ENCODE assay signal across 19 mouse cellular contexts in the genomic region with DNA sequence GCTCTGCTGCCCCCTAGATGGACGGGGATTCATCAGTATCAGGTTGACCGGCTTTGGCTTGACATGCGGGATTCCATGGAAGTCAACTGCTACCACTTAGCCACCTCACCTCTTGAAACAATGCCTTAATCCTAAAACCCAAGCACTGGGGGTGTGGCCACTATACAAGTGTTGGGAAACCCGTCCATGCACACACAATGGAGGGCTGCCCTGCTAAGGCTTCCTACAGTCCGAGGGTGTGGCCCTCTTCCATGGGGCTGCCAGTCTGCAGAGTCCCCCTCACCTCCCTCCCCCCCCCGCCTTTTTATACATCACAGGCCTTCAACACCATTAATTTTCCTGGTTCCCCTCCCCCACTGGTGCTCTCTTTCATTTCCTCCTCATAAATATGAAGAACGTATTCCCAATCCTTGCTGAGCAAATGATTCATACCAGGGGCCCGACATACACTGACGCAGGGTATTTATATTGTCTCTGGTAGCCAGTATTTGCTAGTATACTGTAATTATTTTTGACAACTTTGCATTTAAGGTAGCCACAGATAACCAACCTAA. TPM values are rescaled to one million over a fixed set of nuclear protein-coding genes. Genes with fewer than 3 reads are reported as not detected.
DNase-seq lines count a peak whose midpoint lies in the region; ATAC-seq and TF ChIP-seq lines count a peak whose summit lies in the region.
"Had no signal": no experiment of that assay in that cellular context is flagged by ENCODE, and none has a peak within 500 bp of the region (broad histone marks: within the 10 kb centered on the region; RNA-seq: fewer than 3 reads in every experiment).

No protein-coding gene starts in this region.

- H3K9me3 ChIP-seq in kidney, postnatal 0 days (replicated peaks; ENCODE audit: low read length), result no peaks in the 10 kb centered on the region
- H3K9me3 ChIP-seq in kidney, embryonic 14.5 days (ENCODE audit: control insufficient read depth, low read length), result no peaks in the 10 kb centered on the region
- no peaks in the 10 kb centered on the region for H3K9me3 ChIP-seq in midbrain, embryonic 13.5 days
- H3K9me3 ChIP-seq: embryonic facial prominence, embryonic 13.5 days; heart, embryonic 13.5 days; kidney, embryonic 15.5 days had no signal

- 0 out of 2 replicates have a peak, but pooled peaks have one; percentile 6 for TF ChIP-seq CTCF in kidney, postnatal 0 days (IDR thresholded peaks at IDR 0.05; ENCODE audit: low read depth)
- no peak for TF ChIP-seq CTCF in brain, embryonic 14.5 days (IDR thresholded peaks at IDR 0.05; ENCODE audit: borderline replicate concordance, extremely low read depth, insufficient read depth, insufficient read length)

- ATAC-seq in kidney, postnatal 0 days (replicated peaks; ENCODE audit: low FRiP score, low read depth), result no peak
- no peak for ATAC-seq in kidney, embryonic 14.5 days (ENCODE audit: low FRiP score, low TSS enrichment)
- peak; percentile 54; the same call in 1 of the 2 replicates for ATAC-seq in midbrain, embryonic 13.5 days

- 58% methylated on average over 9 of the region's 9 CpGs for WGBS in kidney, postnatal 0 days
- 52% methylated on average over 9 of the region's 9 CpGs for WGBS in kidney, embryonic 14.5 days
- 39% methylated on average over 9 of the region's 9 CpGs for WGBS in midbrain, embryonic 13.5 days

- intact Hi-C loops in left cerebral cortex, postnatal 10 days (cut with DNase I), result no loop called here

- H3K9ac ChIP-seq in kidney, postnatal 0 days (ENCODE audit: low read depth, low read length), result no peak overlapping the region
- H3K9ac ChIP-seq in kidney, embryonic 14.5 days (ENCODE audit: low read depth, low read length), result no peak overlapping the region
- H3K9ac ChIP-seq in midbrain, embryonic 13.5 days (replicated peaks), result no peak overlapping the region
- H3K9ac ChIP-seq: embryonic facial prominence, embryonic 13.5 days; heart, embryonic 13.5 days; kidney, embryonic 15.5 days had no signal

- H3K36me3 ChIP-seq in kidney, postnatal 0 days (ENCODE audit: insufficient read depth, low read length), result 0 out of 2 replicates have a peak, but pooled peaks cover 12% of the 10 kb centered on the region
- peaks cover 23% of the 10 kb centered on the region for H3K36me3 ChIP-seq in kidney, embryonic 14.5 days (ENCODE audit: control insufficient read depth, insufficient read depth, low read length)
- H3K36me3 ChIP-seq in midbrain, embryonic 13.5 days, result peaks cover 31% of the 10 kb centered on the region

- H3K27ac ChIP-seq in kidney, postnatal 0 days, result no peak overlapping the region
- no peak overlapping the region for H3K27ac ChIP-seq in kidney, embryonic 14.5 days (ENCODE audit: low read depth, low read length)
- H3K27ac ChIP-seq in midbrain, embryonic 13.5 days, result peak overlapping the region; percentile 72
- H3K27ac ChIP-seq: embryonic facial prominence, embryonic 13.5 days; heart, embryonic 13.5 days; kidney, embryonic 15.5 days had no signal

- no peak for TF ChIP-seq POLR2A in brain, embryonic 14.5 days (IDR thresholded peaks at IDR 0.05; ENCODE audit: borderline replicate concordance, extremely low read depth, insufficient read depth, insufficient read length, poor library complexity, severe bottlenecking)

- no peak for DNase-seq in kidney, postnatal 0 days (ENCODE audit: low spot score)
- DNase-seq in ZHBTc4 (ENCODE audit: low read depth, low spot score), result peak; percentile 14
- DNase-seq in brain, embryonic 14.5 days (ENCODE audit: low read depth), result peak; percentile 54
- DNase-seq in left cerebral cortex, postnatal 10 days (ENCODE audit: extremely low spot score in 1 of 2, low spot score in 2 of 2), result no peak
- DNase-seq in cerebellum, postnatal 25 days, result no peak
- no peak for DNase-seq in right cerebral cortex, postnatal 4 days
- DNase-seq: adrenal gland, adult 2 months; cerebellum, adult 11 months; cerebellum, postnatal 10 days; gastrocnemius, postnatal 14 days; heart, adult 18-20 months; liver; lung, postnatal 36 days; spleen, adult 18-20 months had no signal

- no peaks in the 10 kb centered on the region for H3K4me1 ChIP-seq in kidney, postnatal 0 days (replicated peaks; ENCODE audit: insufficient read depth, low read length)
- H3K4me1 ChIP-seq in kidney, embryonic 14.5 days (ENCODE audit: control insufficient read depth, insufficient read depth, low read length), result 0 out of 2 replicates have a peak, but pooled peaks cover 4% of the 10 kb centered on the region
- peaks cover 59% of the 10 kb centered on the region for H3K4me1 ChIP-seq in midbrain, embryonic 13.5 days (replicated peaks)

- no peak overlapping the region for H3K4me2 ChIP-seq in kidney, postnatal 0 days (ENCODE audit: low read length)
- no peak overlapping the region for H3K4me2 ChIP-seq in kidney, embryonic 14.5 days (replicated peaks; ENCODE audit: low read depth, low read length)
- H3K4me2 ChIP-seq in midbrain, embryonic 13.5 days (replicated peaks), result no peak overlapping the region
- H3K4me2 ChIP-seq: embryonic facial prominence, embryonic 13.5 days; heart, embryonic 13.5 days; kidney, embryonic 15.5 days had no signal

- H3K4me3 ChIP-seq in kidney, postnatal 0 days (replicated peaks; ENCODE audit: low read depth, low read length), result no peak overlapping the region
- H3K4me3 ChIP-seq in kidney, embryonic 14.5 days (ENCODE audit: low read length), result no peak overlapping the region
- H3K4me3 ChIP-seq in midbrain, embryonic 13.5 days (replicated peaks), result no peak overlapping the region
- H3K4me3 ChIP-seq: embryonic facial prominence, embryonic 13.5 days; heart, embryonic 13.5 days; kidney, embryonic 15.5 days had no signal

- no peaks in the 10 kb centered on the region for H3K27me3 ChIP-seq in kidney, postnatal 0 days (ENCODE audit: insufficient read depth, low read length)
- H3K27me3 ChIP-seq in kidney, embryonic 14.5 days (ENCODE audit: control insufficient read depth, insufficient read depth, low read length), result no peaks in the 10 kb centered on the region
- H3K27me3 ChIP-seq in midbrain, embryonic 13.5 days, result no peaks in the 10 kb centered on the region
- H3K27me3 ChIP-seq: embryonic facial prominence, embryonic 13.5 days; kidney, embryonic 15.5 days had no signal

RNA-seq across cellular contexts. Expression of a gene that starts 51.0 kb away (rescaled TPM):
- 19.8 and 24.0 TPM in 2 replicates for polyA plus RNA-seq in kidney, postnatal 0 days (2015; fragmentation: Nextera tagmentation; extraction: Ambion mirVana)
- polyA plus RNA-seq in kidney, embryonic 14.5 days (2014; fragmentation: Nextera tagmentation; extraction: Ambion mirVana), result 14.7 and 18.8 TPM in 2 replicates
- polyA plus RNA-seq in brain, embryonic 14.5 days (2012; rRNA removed), result 98.9 and 133 TPM in 2 replicates
- 68.1 and 73.0 TPM in 2 replicates for polyA plus RNA-seq in midbrain, embryonic 13.5 days (2015; fragmentation: Nextera tagmentation; extraction: Ambion mirVana)
- 100 to 1,000 TPM; 108 to 114 TPM for total RNA-seq in left cerebral cortex, postnatal 10 days (2021)

Comparison
In these comparisons a context has a peak if more than half of its experiments do, and no peak if none do; other contexts are left out.
1. DNase-seq: peak in ZHBTc4 (single experiment) and brain, embryonic 14.5 days (single experiment); none in kidney, postnatal 0 days (single experiment), left cerebral cortex, postnatal 10 days (0 of 2), cerebellum, postnatal 25 days (0 of 2) and right cerebral cortex, postnatal 4 days (single experiment).